Mouse (Mus musculus) heart, adult 2 months (tissue): ENCODE measurements around the gene Ubxn7.

Source experiments
- CTCF ChIP-seq: fragments of 200-600 bp; IDR thresholded peaks from 2 replicates; pipeline ENCODE4 v1.8.1; 2022; ENCODE audit warnings: antibody characterized with exemption, mild to moderate bottlenecking, moderate library complexity
- EP300 ChIP-seq: fragments of 200-500 bp; IDR thresholded peaks from 2 replicates; pipeline ENCODE4 v1.6.1; 2011; ENCODE audit warnings: low read depth, low read length, control low read depth; ENCODE audit not compliant: insufficient read depth
- POLR2A ChIP-seq: fragments of 200-500 bp; IDR thresholded peaks from 2 replicates; pipeline ENCODE4 v1.6.1; 2011; ENCODE audit warnings: mild to moderate bottlenecking, low read depth, low read length, control low read depth; ENCODE audit not compliant: insufficient read depth

- TF ChIP-seq EP300, result no peak
- TF ChIP-seq CTCF, result no peak
- TF ChIP-seq POLR2A, result no peak
Observed at GRCm38 (mm10) chr16:32427506-32427905, 95.4 kb downstream of the Ubxn7 start.
